Mouse (Mus musculus) layer of hippocampus, postnatal 25 days (tissue): ENCODE data around the gene Tmem164. TPM values are rescaled to one million over a fixed set of nuclear protein-coding genes. Genes with fewer than 3 reads are reported as not detected.

Experiments
- DNase-seq, 2 experiments: peaks; one replicate each; pipeline ENCODE4 v3.0.0; 2022; ENCODE audit warnings: mixed read lengths in 2 of 2, low spot score in 1 of 2; ENCODE audit errors: extremely low spot score in 1 of 2
- total RNA-seq, 2 experiments: library from RNA; stranded (reverse); gene quantifications; 2 replicates each; pipeline ENCODE4 v1.2.3; 2021

Gene Tmem164
- total RNA-seq, 2 experiments from 2014 or later = 19.1 to 21.0 TPM

DNA sequence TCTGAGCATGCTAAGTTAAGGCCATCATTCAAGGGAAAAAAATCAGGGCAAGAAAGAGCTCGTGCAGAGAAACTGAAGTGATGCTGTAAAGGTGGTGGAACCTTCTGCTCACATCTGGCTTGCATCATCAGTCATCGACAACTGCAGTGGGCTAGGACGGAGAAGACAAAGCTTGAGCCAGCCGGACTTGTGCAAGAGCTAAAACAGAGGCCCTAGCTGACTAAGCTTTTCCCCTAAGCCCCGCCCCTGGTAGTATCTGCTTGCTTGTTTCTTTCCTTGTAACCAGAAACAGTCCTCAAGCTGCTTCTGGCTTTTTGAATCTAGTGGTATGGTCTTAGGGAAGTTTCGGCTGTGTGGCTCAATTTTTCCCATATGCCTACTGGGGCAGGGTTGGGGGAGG, 56.5 kb downstream of the Tmem164 start:
- DNase-seq = no peak

DNA sequence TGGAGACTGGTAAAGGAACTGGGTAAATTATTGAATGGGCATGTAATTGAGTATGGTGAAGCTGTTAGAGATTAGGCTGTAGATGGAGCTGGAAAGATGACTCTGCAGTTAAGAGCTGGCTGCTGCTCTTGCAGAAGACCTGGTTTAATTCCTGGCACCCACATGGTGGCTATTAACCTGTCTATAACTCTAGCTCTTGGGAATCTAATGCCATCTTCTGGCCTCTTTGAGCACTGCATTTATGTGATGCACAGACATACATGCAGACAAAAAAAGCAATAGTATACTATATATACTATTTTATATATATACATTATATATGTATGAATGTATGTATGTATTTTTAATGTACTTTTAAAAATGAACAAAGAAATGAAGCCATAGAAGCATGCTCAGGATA, 66.2 kb downstream of the Tmem164 start:
- DNase-seq = no peak

DNA sequence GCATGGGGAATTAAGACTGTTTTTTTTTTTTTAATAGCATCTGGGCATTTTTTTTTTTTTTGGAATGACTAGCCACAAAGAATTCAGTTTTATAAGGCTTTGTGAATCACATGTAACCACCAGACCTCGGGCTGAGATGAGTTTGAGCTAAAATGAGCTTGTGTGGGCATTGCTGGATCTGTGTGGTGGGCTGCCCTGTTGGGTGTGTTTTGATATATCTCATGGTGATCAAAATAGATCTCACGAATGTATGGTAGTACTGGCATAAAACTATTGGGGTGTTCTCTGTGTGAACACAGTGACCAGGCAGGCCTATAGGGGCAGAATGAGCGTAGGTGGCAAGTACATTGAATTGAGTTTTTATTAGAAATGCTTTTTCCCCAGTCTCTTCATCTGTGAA, 67.4 kb downstream of the Tmem164 start:
- DNase-seq = no peak

DNA sequence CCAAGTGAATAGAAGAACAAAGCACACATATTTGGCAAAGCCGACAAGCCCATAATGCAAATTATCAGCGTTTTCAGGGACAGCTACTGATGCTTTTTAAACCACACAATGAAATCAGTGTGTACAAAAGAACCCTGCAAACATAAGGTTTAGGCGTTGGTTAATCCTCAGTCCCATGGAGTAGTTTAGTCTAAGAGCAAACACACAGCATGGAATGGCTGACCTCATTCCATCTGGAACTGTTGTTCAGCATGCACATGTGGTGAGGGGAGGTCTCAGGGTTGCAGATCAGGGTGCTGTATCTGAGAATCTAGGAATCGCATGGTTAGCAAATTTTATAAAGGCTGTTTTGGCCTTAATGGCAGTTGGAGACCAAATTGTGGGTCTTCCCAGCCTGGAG, 69.6 kb downstream of the Tmem164 start:
- no peak for DNase-seq

DNA sequence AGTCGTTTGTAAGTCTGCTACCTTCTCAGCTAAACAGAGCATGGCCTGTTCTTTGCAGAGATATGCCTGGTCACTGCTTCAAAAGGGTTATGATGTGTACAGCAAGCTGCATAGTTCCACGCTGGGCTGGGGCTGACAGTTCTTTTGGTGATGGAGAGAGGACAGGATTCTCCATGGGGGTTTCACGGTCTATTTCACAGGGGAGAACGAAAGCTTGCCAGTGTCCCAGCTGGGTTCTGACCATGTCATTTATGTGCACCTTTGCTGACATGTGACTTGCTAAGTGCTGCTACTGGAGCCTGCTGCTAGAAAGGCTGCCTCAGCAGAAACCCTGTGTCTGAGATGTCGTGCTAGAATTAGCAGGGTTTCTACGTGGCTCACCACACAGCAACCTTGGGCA, 74.3 kb downstream of the Tmem164 start:
- no peak for DNase-seq

DNA sequence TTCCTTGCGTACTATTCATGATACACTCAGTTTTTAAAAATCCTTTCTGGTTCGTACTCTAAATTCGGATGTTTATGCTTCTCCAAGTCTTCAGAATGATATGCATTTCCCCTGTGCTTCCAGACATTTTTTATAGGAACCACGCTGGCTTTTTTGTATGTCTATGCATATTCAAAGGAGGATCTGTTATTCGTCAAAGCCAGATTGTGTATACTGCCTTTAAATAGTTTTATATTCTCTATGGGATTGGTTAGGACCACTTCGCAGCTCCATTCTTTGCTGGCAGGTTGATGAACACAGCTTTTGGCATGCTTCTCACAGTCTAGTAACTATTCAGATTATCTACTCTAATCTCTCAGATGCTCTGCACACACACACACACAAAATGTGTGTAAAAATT, 79.2 kb downstream of the Tmem164 start:
- DNase-seq = no peak

DNA sequence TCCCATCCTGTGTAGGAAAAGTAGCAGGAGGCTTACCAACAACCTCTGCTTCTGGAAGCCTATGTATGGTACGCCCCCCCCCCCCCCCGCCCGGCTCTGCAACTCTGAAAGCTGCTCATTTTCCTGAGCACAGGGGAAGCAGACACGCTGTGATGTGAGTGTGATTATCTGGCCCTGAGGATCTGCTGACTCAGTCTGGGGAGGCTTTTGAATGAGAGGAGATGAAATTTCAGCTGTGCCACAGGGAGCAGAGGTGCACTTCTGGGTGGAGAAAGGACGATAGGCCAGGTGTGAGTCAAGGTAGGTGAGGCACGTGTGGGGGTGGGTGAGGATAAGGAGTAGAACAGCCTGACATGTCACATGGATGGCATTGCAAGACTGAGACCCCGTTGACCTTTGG, 82.1 kb downstream of the Tmem164 start:
- DNase-seq = no peak

DNA sequence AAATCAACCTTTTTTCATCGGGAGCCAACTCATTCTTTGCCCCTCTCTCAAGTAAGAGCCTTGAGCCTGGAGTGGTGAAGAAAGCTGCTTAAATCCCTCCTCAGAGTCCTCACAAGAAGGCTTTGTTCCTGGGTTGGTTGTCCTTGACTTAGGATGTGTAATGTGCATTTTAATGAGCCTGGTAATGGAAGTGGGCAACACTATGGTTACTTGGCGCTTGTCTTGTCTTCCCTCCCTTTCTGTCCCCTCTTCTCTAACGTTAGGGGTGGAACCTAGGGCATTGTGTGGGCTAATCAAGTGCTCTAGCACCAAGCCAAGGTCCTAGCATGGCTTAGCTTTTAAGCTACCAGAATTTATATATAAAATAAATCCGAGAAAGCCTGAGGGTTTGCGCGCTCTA, 88.5 kb downstream of the Tmem164 start:
- no peak for DNase-seq

DNA sequence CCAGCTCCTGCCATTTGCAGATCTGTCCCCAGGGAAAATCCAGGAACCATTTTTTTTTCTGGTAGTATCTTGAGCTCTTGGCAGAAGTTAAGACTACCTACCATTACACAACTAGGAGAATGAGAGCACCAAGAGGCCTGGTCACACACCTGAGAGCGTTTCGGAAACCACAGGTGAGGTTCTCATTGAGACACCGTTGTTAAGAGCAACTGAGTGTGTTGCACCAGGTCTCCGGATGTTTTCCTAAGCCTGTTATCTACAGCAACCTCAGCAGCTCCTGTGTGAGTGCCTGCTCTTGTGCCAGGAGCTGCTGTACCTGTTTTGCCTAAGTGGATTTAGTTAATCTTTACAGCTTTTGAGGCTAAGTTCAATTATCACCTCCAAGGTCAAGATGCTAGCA, 92.5 kb downstream of the Tmem164 start:
- no peak for DNase-seq

DNA sequence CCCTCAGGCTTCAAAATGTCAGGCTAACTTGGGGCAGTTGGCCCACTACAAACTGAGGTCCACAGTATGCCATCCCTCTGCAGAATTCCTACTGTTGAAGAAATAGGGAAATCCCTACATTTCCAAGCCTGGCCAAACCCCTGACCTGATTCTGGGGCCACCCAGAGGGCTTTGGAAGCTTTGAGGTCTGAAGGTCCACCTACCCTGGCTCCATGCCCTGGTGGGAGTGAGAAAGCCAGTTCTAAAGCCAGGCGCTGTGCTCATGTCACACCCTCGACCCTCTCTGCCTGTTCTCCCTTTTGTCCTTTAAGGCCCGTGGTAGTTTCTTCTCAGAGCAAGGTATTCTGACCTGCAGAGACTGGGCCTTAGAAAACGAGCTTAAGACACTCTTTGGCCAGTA, 94.9 kb downstream of the Tmem164 start:
- DNase-seq = peak in 1 of 2 experiments; percentile 9

DNA sequence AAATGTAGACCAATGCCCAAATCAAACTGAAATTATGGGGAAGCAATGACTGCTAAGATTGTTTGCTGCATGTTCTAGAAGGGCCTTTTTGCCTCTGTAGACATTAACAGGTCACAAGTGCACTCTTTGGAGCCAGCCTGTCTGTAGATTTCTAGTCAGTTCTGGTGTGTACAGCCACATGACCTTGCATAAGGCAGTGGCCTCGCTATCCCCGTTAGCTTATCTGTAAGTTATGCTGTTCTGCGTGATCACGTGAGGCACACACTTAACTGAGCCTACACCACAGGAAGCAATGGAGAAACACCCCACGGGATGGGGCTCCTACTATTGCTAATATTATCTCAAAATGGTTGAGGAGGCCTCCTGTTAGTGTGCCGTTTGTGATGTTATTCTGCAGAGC, 97.4 kb downstream of the Tmem164 start:
- no peak for DNase-seq

DNA sequence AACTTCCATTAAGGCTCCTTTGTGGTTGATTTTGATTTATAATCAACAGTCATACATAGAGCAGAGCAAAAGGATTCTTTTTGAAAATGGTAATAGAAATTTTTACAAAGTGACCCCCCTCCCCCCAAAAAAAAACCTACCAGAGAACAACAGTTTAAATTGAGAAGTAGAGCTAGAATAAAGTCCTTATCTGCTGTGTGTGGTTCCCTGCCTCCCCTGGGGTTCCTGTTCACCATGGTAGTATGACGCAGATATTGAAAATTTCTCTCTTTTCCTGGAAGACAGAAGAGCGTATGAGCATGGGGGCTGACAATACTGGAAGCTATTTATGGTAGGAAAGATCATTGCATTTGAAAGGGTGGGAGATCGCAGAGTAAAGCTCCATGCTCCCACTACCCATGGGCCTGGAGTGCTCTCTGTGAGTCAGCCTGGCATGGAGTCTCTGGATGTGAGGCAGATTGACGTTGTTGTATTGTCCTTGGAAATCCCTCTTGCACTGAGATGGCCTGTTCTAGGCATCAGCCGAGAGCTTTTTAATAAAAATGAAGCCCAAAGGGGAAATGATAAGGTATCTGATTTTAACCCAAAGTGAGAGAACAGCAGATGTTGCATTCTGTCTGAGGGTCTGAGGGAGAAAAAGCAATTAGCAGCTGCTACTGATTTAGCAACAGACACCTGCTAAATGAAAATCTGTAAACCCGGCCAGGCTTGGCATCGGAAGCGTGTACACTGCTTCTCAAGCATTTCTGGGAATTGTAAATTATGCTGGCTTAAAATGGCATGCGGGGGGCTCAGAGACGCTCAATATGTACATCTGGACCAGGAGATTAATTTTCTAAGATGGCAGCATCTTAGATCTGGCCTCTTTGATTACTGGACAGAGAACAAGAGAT, 105.2 kb downstream of the Tmem164 start:
- DNase-seq = no peak

DNA sequence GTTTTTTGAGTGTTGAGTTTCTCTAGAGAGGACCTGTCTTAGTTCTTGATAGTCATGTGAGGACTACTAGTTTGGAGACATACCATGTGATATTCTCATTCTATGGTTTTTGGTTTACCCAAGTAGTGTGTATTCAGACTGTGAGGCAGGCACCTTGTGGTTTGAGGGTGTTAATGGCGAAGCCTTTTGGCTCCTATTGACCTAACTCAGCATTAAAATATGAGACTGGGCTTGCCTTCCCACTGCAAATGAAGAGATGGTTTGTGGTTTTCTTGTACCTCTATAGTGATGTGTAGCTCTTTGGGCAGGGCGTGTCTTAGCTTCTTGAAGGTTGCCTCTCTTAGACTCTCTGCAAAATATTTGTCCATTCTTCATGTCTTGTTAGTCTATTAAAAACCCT, 111.0 kb downstream of the Tmem164 start:
- DNase-seq = no peak

DNA sequence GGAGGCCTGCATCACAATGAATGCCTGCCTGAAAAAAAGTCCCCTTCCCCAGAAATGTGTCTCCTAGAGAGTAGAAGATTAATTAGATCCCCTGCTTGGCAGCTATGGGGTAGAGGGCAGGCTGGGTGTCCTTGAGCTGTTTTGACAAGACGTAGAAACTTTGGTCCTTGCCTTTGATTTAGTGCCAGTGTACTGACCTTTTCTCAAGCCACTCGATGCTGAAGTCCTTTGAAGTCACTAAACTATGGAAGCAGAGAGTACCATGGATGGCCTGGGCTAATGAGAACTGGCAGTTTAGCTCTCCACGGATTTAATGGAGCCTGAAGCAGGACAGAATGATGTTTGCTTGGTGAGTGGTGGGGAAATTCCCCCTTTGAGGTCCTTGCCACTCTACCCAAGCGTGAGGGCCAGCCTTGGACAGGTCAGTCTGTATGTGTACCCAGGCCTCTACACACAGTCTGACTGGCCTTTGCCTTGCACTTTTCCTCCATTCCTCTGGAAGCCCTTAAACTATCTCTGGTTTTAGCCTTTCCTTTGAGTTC, 112.9 kb downstream of the Tmem164 start:
- no peak for DNase-seq

DNA sequence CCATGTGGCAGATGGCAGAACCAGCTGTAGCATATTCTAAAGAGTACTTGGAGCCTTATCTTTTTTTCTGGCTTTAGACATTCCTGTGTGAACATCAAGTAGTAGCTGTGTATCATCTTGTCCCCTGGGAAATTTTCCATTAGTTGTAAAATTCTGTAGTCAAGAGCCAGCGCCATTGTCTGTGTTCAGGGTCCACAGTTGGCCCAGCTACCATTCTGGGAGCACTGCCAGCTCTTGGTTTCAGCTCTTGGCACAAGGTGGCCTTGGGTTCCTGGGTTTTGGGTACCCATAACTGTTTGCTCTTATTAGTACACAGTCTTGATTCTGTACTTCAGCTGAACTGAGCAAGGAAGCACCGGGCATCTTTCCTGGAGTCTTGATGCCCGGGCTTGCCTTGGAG, 123.4 kb downstream of the Tmem164 start:
- peak in 1 of 2 experiments; percentile 36 for DNase-seq

DNA sequence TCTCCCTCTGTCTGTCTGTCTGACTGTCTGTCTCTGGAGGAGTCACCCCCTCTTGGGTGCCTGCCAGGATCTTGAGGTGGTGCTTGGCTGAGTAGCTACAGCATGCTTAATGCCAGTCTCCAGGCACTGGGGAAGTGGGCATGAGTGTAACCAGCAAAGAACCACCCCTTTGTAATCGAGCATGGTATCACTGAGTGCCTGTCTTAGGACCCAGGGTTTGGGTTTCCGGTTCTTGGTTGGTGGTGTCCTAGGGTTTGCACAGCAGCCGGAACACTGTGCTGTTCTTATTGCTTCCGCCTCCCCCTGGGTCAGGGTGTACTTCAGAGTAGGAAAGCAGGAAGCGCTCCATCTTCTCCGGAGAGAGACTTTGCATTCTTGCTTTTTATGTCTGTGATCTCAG, 124.9 kb downstream of the Tmem164 start:
- DNase-seq = no peak

DNA sequence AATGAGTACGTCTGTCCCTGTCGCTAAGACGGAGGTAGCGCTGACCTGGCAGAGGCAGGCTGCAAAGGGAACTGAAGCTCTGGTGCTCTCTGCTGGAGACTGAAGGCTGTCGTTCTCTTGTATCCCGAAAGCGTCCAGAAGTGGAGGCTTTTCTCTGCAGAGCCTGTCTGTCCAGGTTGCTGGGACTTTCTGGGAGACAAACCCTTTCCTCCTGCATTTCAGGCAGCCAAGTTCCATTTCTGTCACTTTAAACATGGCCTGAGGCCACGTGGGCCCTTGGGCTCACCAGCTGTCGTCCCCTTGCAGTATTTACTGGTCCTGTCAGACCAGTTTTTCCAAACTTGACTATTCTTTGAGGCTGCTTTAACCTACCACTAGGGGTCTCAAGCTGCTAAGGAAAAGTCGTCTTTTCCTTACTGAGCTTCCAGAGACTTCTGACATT, 125.4 kb downstream of the Tmem164 start:
- no peak for DNase-seq

DNA sequence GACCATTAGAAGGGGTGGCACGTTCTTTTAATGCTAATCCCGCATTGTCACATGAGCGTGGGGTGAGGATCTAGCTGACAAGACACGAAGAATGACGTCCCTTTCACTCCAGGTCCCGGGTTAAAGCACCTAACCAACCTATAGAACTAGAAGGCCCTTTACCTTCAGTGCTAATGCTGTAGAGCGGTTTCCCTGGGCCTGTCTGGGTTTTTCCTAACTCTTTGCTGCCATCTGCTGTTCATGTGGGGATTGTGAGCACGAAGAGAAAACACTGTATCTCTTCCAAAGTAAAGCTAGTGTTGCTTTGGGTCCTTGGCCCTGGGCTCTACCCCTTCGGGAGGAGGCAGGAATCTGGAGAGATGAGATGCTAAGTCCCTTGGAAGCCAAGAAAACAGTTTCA, 127.2 kb downstream of the Tmem164 start:
- DNase-seq = peak; percentile 29 to 65

DNA sequence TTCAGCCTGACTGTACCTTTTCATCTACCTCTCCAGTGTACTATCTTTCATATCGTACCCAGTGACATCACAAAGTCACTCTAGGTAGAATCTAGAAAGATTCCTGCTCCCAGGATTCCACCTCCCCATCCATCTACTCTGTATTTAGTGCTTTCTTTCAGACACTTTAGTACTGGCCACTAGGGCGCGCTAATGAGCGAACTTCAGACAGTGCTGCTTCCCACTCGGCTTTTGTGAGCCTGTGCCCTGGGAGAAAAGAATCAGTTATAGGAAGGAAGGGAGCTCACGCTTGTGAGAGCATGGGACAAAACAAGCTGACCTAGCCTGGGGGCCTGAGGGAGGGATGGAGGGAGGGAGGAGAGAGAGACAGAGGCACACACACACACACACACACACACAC, 131.9 kb downstream of the Tmem164 start:
- peak in 1 of 2 experiments; percentile 70 for DNase-seq

DNA sequence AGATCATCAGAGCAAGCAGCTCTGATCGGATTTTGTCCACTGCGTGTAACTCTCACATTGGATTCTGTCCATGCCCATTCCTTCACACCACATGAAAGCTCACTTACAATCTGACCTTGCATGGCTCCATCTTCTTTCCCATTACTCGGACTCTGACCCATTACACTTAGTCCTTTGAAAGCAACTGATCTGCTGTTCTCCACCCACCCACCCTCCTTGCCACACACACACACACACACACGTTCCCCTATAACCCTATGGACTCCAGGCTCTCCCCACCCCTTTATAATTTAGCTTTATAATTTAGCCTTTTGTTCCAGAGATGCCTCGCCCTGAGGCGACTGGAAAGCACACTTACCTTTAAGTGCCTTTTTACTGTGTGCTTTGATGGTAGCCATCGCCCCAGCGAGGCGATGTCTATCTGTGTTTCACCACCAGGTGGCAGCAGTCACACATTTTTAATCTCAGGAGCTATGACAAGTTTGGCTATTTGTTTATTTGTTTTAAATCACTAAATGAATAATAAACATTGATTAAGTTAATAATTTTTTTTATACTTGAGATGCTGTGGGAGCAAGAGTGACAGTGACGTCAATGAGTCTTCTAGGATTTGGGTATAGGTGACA, 137.0 kb downstream of the Tmem164 start:
- DNase-seq = peak; percentile 29 to 63

DNA sequence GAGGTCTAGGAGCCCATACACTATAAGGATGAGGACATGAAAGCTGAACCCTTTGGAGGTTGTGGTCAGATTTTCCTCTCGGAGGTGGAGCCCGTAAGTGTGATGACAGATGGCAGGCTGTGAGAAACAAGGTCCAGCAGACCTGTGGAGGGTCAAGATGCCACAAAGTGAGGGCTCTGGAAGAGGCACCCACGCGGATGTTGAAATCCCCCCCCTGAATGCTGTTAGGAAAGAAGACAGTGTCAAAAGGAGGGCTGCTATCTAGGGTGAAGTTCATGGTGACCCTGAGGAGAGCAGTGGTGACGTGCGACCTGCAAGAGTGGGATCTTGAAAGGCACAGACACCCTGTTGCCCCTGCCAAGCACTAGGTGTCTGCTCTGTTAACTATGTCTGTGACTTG, 140.0 kb downstream of the Tmem164 start:
- no peak for DNase-seq

DNA sequence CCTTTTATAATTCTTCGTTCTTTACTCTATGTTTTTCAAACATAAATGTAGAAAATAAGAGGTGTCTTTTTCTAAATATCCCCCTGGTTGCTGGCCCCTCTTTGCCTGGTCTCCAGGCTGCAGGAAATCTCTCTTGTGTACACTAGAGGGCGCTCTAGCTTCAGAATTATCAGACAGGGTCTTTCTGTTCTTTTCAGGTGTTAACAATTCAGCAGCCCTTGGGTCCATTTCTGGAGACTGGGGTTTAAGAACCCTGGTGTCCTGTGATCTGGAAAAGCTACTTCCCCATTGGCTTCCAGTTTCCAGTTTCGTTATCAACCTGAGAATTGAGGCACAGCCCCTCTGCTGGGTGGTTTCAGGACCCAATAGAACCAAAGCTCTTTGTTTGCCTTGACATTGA, 140.6 kb downstream of the Tmem164 start:
- no peak for DNase-seq
